Mouse (Mus musculus) layer of hippocampus, adult 2 months (tissue): Measurements from ENCODE around the gene Tenm2. TPM values are rescaled to one million over a fixed set of nuclear protein-coding genes. Genes with fewer than 3 reads are reported as not detected.

Experiments
- DNase-seq, 2 experiments: peaks; one replicate each; pipeline ENCODE4 v3.0.0; 2022; ENCODE audit warnings: low spot score in 2 of 2
- H3K27ac ChIP-seq: fragments of 200-600 bp; 2 replicates; pipeline ENCODE4 v1.8.1; 2022
- H3K4me3 ChIP-seq: fragments of 200-600 bp; 2 replicates; pipeline ENCODE4 v1.8.1; 2022; ENCODE audit warnings: mild to moderate bottlenecking
- CTCF ChIP-seq: fragments of 200-600 bp; conservative IDR thresholded peaks from 2 replicates; pipeline ENCODE4 v1.8.1; 2022; ENCODE audit warnings: antibody characterized with exemption, mild to moderate bottlenecking, moderate library complexity
- total RNA-seq, 2 experiments: library from RNA; stranded (reverse); gene quantifications; 2 replicates each; pipeline ENCODE4 v1.2.3; 2021

Gene Tenm2
- total RNA-seq, 2 experiments from 2014 or later: 153 to 165 TPM

DNA sequence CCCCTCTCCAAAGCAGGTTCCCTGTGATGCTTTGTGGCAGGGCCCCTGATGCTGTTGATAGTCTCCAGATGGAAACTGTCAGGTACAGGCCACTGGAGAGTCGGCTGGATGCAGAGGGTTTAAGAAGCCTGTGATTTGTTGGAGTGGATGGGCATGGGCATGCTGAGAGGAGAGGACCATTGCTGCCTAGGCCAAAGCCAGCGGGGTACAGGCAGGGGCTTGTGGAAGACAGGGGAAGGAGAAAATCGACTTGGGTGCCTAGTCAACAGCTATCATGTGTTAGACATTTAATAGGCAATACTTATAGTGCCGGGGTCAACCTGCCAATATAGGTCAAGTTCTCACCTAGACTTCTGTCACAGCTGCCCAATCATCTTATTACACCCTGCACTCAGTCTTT, 926.4 kb downstream of the Tenm2 start:
- Histone ChIP-seq H3K4me3 (no peak overlapping the region), H3K27ac (no peak overlapping the region)
- TF ChIP-seq CTCF: no peak
- no peak for DNase-seq

DNA sequence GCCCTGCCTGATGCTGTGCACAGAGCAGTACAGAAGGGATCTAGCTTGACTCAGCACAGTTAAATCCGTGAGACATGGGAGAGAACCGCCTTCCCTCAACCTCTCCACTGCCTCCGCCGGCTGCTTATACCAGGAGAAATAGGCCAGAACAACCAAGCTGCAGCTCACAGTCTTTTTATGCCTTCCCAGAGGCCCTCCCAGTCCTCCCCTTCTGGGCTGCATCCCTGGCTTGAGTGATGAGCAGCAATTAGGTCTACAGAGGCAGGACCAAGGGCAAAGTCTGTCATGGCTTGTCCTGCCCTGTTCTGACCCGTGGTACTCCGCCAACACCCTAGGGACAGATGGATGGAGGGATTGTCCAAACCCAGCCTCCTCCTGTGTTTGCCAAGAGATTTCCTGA, 928.5 kb downstream of the Tenm2 start:
- Histone ChIP-seq H3K4me3 (no peak overlapping the region), H3K27ac (peak overlapping the region; percentile 68)
- peak in 1 of 2 experiments; percentile 43 for DNase-seq
- no peak for TF ChIP-seq CTCF

DNA sequence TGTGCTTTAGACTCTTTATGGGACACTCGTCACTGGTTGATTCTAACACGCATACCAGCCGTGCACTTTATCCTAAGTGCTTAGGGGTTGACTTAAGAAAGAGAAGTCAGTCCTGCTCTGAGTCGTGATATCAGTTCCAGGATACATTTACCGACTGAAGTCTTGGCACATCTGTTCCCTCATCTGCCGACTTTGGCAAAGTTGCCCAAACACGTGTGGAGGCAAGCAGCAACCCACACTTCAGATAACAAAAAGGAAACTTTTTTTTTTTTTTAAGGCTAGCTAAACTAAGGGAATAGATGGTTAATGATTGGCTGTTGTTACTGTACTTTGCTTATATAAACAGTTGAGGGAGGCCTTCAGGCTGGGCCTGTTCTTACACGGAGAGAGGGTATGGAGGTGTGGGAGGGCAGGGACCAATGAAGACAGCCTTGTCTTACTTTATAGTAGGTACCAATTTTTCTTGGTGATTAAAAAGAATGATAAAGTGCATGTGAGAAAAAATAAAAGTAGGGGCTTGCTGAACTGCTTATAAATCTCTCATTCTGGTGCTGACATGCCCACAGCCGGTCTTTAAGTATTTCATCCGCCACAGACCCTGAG, 930.3 kb downstream of the Tenm2 start:
- Histone ChIP-seq H3K27ac (no peak overlapping the region), H3K4me3 (no peak overlapping the region)
- no peak for TF ChIP-seq CTCF
- no peak for DNase-seq

DNA sequence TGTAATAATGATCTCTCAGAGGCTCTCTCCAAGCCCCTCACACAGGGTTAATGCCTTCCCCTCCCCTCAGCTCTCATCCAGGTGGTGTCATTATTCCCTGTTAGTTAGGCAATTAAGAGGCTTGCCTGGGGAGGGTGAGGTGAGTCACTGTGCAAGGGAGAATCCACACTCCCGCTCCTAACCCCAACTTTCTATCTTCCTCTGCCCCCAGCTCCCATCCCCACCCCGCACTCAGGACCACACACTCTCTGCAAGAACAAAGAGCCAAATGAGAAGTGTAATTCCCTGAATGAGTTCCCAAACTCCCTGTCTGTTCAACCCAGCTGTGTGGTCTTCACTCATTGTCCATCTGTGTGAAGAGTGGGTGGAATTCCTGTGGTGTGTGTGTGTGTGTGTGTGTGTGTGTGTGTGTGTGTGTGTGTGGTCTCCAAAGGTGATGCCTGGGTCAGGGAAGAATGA, 932.8 kb downstream of the Tenm2 start:
- TF ChIP-seq CTCF: no peak
- H3K27ac ChIP-seq: peak overlapping the region; percentile 65; the same call in 1 of the 2 replicates
- no peak for DNase-seq
- no peak overlapping the region for H3K4me3 ChIP-seq

DNA sequence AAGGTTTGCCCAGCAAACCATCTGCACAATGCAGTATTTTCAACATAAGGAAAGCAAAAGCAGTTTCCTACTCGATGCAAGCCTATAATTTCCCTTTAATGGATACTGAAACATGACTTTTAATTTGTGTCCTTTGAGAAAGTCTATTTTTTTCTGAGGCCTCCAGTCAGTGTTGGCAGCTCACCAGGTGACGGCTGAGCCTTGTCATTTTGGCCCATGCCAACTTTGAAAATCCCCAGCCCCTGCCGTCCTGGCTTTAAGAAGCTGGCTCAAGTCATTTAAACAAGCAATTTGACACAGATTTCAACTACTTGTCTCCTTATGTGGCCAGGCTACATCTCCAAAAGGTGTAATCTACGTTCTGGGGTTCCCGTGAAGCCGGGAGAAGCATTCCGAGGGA, 933.7 kb downstream of the Tenm2 start:
- no peak overlapping the region for H3K4me3 ChIP-seq
- peak overlapping the region; percentile 65 for H3K27ac ChIP-seq
- no peak for TF ChIP-seq CTCF
- no peak for DNase-seq

DNA sequence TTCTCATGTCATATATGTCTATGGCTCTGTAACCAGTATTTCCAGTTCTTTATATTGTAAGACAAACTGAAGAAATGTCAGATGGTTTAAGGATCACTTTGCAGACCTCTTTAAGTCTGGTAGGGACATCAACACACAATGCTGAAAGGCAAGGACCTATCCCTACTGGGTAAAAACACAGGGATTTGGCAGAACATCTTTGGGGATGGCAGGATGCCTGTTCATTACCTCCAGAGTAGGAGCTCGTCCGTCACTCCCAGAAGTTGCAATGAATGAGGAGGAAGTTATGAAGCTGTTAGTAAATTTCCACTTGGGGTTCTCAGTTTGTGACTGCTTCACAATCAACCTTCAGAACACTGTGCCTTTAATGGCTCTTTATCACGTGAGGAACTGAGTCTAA, 939.2 kb downstream of the Tenm2 start:
- Histone ChIP-seq H3K27ac (peak overlapping the region; percentile 18; the same call in 1 of the 2 replicates), H3K4me3 (no peak overlapping the region)
- TF ChIP-seq CTCF: no peak
- peak; percentile 30 to 46 for DNase-seq

DNA sequence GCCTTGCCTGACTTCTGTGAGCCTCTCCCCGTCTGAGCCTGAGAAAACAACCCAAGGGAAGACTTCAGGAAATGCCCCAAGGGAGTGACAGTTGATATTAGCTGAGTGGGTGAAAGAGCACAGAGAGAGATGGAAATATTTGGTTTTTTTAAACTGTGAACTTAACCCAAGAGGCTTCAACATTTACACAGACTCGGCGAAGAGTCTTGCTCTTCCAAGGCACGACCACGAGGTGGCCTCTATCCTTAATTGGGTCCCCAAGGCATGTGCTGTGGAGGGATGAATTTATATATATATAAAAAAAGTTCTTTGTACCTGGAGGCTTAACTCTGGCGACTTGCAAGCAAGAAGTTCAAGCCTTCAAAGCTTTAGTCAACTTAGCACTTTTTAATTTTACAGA, 943.6 kb downstream of the Tenm2 start:
- DNase-seq: no peak
- peak; percentile 67 for TF ChIP-seq CTCF
- Histone ChIP-seq H3K27ac (no peak overlapping the region), H3K4me3 (no peak overlapping the region)

DNA sequence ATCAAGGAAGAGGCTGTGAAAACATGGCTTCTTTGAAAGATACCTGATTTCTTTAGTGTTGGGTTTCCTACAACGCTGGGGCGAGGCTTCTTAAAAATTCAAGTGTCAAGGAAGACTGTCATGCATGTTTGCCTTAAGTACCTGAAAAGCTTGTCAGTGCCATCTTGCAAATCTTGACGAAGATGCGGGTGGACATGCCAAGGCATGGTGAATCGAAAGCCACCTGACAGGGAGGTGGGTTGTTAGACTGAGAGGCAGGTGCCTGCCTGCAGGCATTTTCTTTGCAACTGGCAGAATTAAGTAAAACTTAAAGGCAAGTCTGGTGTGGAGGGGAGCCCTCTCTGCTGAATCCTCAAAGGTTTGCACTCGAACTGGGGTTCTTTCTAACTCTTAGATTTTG, 949.5 kb downstream of the Tenm2 start:
- no peak overlapping the region for H3K4me3 ChIP-seq
- no peak for TF ChIP-seq CTCF

DNA sequence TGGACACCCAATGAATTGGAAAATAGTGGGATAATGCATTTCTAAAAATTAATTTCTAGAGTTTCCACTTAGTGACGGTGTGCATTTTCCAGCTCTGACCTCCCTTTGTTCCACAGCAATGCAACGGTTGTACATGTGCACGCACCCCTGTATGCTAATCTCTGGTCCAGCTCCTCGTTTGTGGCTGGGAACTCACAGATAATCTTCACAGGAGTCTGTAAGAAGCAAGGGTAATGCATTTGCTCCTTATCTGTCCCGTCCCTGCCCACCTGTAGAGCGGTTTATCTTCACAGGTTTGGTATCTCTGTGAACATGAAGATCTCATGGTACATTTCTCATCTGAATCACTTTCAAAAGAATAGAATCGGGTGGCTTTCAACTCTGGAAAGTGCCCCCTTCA, 955.2 kb downstream of the Tenm2 start:
- H3K27ac ChIP-seq: no peak overlapping the region
- no peak for DNase-seq

More for the DNA sequence above, 949.5 kb downstream of the Tenm2 start:
- no peak overlapping the region for H3K27ac ChIP-seq
- no peak for DNase-seq

DNA sequence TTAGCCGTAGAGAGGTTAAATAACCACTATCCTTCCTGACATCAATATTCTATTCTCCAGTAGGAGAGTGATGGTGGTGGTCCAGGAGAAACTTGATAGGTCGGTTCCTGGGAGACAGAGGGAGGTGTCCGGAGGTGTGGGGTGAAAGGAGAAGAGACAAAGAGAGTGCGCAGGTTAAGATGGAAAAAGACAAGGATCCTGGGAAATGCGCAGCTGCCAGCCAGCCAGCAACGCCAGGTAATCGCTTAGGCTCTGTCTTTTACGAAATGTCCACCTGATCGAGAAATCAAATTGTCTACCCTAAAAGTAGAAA, 957.9 kb downstream of the Tenm2 start:
- Histone ChIP-seq H3K4me3 (no peak overlapping the region; the same call in 1 of the 2 replicates), H3K27ac (no peak overlapping the region)
- DNase-seq: no peak
- no peak for TF ChIP-seq CTCF

More for the DNA sequence above, 955.2 kb downstream of the Tenm2 start:
- no peak for TF ChIP-seq CTCF
- no peak overlapping the region for H3K4me3 ChIP-seq

DNA sequence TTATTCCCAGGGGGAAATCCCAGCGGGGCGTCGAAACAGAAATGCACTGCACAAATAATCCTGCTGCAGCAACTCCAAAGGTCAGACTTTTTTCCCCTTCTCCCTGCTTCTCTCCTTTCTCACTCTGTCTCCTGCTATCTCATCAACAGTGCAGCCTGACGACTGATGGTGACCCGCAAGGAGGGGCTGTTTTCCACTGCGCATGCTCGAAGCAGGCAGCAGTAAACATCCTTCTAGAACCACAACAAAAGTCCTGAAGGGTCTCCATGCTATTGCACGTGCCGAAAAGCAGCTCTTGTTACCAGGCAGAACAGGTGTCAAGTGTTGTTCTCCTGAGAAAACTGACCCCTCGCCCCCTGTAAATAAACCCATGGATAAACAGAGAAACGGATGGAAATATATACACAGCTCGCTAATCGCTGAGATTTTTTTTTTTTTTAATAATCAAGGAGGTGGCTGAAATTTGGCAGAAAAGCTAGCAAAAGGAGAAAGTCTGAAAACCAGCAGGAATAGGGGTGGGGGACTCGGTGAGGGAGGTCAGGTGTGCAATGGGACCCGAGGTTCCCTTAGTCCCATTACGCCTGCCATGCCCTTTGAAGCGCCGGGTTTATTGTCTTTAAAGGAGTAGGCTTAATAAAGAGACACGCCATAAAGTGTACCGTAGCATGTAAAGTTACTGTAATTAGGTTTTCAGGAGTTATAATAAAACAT, 958.4 kb downstream of the Tenm2 start:
- H3K4me3 ChIP-seq: peak overlapping the region; percentile 34; the same call in 1 of the 2 replicates
- no peak for TF ChIP-seq CTCF
- H3K27ac ChIP-seq: peak overlapping the region; percentile 19; the same call in 1 of the 2 replicates
- no peak for DNase-seq

DNA sequence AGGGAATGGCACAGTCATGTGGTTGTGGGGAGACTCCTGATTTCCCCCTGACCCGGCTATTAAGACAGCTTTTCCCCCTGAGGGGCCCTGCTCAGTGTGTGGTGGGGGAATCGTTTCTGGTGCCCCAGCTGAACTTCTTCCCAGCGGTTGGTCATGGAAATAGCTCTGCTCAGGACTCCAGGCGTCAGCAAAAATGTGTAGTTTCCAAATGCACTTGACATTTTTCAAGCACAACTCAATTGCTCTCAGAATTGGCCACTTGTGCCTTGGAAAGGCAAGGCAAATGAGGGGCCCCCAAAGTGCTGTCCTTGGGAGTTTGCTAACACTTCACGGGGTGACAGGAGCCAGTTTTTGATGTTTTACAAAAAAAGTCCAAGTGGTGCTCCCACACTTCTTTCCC, 959.7 kb downstream of the Tenm2 start:
- no peak overlapping the region for H3K27ac ChIP-seq
- H3K4me3 ChIP-seq: no peak overlapping the region
- no peak for DNase-seq
- TF ChIP-seq CTCF: no peak

DNA sequence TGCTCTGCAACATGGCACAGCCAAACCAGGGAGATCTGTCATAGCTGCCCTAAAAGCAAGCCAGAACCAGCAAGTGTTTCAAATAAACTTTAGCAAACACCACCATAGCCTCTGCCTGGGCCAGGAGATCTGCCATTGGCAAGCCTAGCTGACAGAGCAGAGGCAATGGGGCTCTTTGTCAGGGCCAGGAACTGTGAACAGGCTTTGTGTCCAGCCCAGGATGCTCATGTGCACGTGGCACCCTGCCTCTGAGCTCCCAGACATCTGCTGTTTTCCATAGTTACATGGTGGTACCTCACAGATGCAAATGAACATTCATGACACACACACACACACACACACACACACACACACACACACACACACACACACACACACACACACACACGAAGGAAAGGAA, 963.6 kb downstream of the Tenm2 start:
- H3K27ac ChIP-seq: 0 out of 2 replicates have a peak overlapping the region, but pooled peaks have one; percentile 32
- TF ChIP-seq CTCF: no peak
- DNase-seq: no peak
- no peak overlapping the region for H3K4me3 ChIP-seq

DNA sequence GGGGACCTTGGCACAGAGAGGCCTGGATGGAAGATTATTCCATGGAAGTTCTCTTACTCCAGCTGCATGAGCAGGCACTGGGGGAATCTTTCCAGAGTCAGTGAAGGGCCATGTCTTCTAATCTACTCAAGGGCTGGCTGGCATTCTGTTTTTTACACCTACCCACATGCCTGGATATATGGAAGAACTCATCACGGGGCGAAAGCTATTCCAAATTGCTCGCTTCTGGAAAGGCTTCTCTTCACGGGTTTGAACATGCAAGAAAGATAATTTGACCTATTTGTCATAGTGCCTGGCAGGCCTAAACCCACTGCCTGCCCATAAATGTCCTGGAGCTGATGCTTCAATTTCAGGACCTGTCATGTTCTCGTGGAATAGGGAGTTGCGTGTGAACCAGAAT, 965.8 kb downstream of the Tenm2 start:
- no peak for DNase-seq

More for the DNA sequence above, 965.8 kb downstream of the Tenm2 start:
- H3K4me3 ChIP-seq: no peak overlapping the region
- no peak overlapping the region for H3K27ac ChIP-seq
- TF ChIP-seq CTCF: no peak
